Mouse (Mus musculus): ENCODE data around the gene Oser1. TPM values are rescaled to one million over a fixed set of nuclear protein-coding genes. Genes with fewer than 3 reads are reported as not detected.
"Not testable (repeated sequence)": the region's sequence is repeated elsewhere in the genome, so short reads cannot be mapped to it uniquely, and the experiment has no call there.

Oser1 gene
- polyA plus RNA-seq, 1 experiment from 2014 or later, result 50.4 TPM

GRCm38 (mm10) chr2:163412846-163413590, 11.5 kb downstream of the Oser1 start:
- Histone ChIP-seq H3K4me3 (ENCODE audit: low read depth, low read length) (no peak overlapping the region), H3K9ac (replicated peaks) (no peak overlapping the region), H3K27ac (ENCODE audit: low read depth) (peak overlapping the region; percentile 45; the same call in 1 of the 2 replicates), H3K9me3 (ENCODE audit: low read length) (no peaks in the 10 kb centered on the region), H3K27me3 (ENCODE audit: insufficient read depth, low read length) (no peaks in the 10 kb centered on the region), H3K4me2 (ENCODE audit: low read depth, low read length) (no peak overlapping the region), H3K4me1 (ENCODE audit: insufficient read depth) (peaks cover 20% of the 10 kb centered on the region), H3K36me3 (replicated peaks; ENCODE audit: insufficient read depth, low read length) (peaks cover 55% of the 10 kb centered on the region)
- DNase-seq (no peak), ATAC-seq (no peak)
- TF ChIP-seq EP300 (IDR thresholded peaks at IDR 0.05; ENCODE audit: low read depth), result no peak
- TF ChIP-seq CTCF (IDR thresholded peaks at IDR 0.05; ENCODE audit: low read depth), result no peak
- 92% methylated on average over 9 of the region's 9 CpGs for WGBS (ENCODE audit: insufficient replicate concordance)

DNA sequence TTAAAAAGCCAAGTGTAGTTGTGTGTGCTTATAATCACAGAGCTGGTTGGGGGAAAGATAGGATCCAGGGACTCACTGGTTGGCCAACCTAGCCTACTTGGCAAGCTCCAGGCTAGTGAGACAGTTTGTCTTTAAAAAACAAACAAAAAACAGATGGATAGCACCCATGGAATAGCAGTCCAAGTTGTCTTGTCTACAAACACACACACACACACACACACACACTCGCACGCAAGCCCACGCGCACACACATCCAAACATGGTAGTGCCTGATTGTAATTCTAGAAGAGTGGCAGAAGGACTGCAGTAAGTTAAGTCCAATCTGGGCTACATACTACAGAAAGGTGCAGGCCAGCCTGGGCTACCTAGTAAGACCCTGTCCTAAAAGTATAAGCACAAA, 12.1 kb downstream of the Oser1 start:
- no peak for TF ChIP-seq CTCF (IDR thresholded peaks at IDR 0.05; ENCODE audit: low read depth)
- TF ChIP-seq EP300 (IDR thresholded peaks at IDR 0.05; ENCODE audit: low read depth), result no peak
- H3K4me1 ChIP-seq (ENCODE audit: insufficient read depth), result peaks cover 14% of the 10 kb centered on the region
- no peak overlapping the region for H3K9ac ChIP-seq (replicated peaks)
- no peak overlapping the region for H3K4me2 ChIP-seq (ENCODE audit: low read depth, low read length)
- no peaks in the 10 kb centered on the region for H3K9me3 ChIP-seq (ENCODE audit: low read length)
- DNase-seq (no peak), ATAC-seq (peak; percentile 58)
- H3K27ac ChIP-seq (ENCODE audit: low read depth), result peak overlapping the region; percentile 66; the same call in 1 of the 2 replicates
- H3K4me3 ChIP-seq (ENCODE audit: low read depth, low read length), result no peak overlapping the region
- 87% methylated on average over 4 of the region's 4 CpGs for WGBS (ENCODE audit: insufficient replicate concordance)
- H3K36me3 ChIP-seq (replicated peaks; ENCODE audit: insufficient read depth, low read length), result peaks cover 58% of the 10 kb centered on the region
- no peaks in the 10 kb centered on the region for H3K27me3 ChIP-seq (ENCODE audit: insufficient read depth, low read length)

- TF ChIP-seq EP300 (IDR thresholded peaks at IDR 0.05; ENCODE audit: low read depth) (no peak), CTCF (IDR thresholded peaks at IDR 0.05; ENCODE audit: low read depth) (no peak)
- Histone ChIP-seq H3K4me2 (ENCODE audit: low read depth, low read length) (no peak overlapping the region), H3K27me3 (ENCODE audit: insufficient read depth, low read length) (no peaks in the 10 kb centered on the region), H3K4me3 (ENCODE audit: low read depth, low read length) (no peak overlapping the region), H3K9me3 (ENCODE audit: low read length) (no peaks in the 10 kb centered on the region), H3K4me1 (ENCODE audit: insufficient read depth) (peaks cover 12% of the 10 kb centered on the region; the same call in 1 of the 2 replicates), H3K27ac (ENCODE audit: low read depth) (peak overlapping the region; percentile 66), H3K9ac (replicated peaks) (no peak overlapping the region), H3K36me3 (replicated peaks; ENCODE audit: insufficient read depth, low read length) (peaks cover 63% of the 10 kb centered on the region)
- ATAC-seq, result peak; percentile 46; the same call in 1 of the 2 replicates
- 53% methylated on average over 4 of the region's 4 CpGs for WGBS (ENCODE audit: insufficient replicate concordance)
- DNase-seq, result no peak
Measured at GRCm38 (mm10) chr2:163411840-163412239, 12.7 kb downstream of the Oser1 start.

- not testable (repeated sequence) for H3K4me3 ChIP-seq (ENCODE audit: low read depth, low read length); H3K4me2 ChIP-seq (ENCODE audit: low read depth, low read length); H3K9ac ChIP-seq (replicated peaks); DNase-seq; H3K9me3 ChIP-seq (ENCODE audit: low read length); H3K27me3 ChIP-seq (ENCODE audit: insufficient read depth, low read length)
- peaks cover 64% of the 10 kb centered on the region for H3K36me3 ChIP-seq (replicated peaks; ENCODE audit: insufficient read depth, low read length)
- ATAC-seq, result peak; percentile 56
- H3K27ac ChIP-seq (ENCODE audit: low read depth), result peak overlapping the region; percentile 66
- peaks cover 12% of the 10 kb centered on the region; the same call in 1 of the 2 replicates for H3K4me1 ChIP-seq (ENCODE audit: insufficient read depth)
- 68% methylated on average over 3 of the region's 3 CpGs for WGBS (ENCODE audit: insufficient replicate concordance)
Measured at GRCm38 (mm10) chr2:163411344-163411743, 13.2 kb downstream of the Oser1 start.

GRCm38 (mm10) chr2:163410211-163410610, 14.3 kb downstream of the Oser1 start:
- ATAC-seq (no peak), DNase-seq (no peak)
- Histone ChIP-seq H3K27me3 (ENCODE audit: insufficient read depth, low read length) (no peaks in the 10 kb centered on the region), H3K9me3 (ENCODE audit: low read length) (no peaks in the 10 kb centered on the region), H3K9ac (replicated peaks) (no peak overlapping the region), H3K4me3 (ENCODE audit: low read depth, low read length) (no peak overlapping the region), H3K36me3 (replicated peaks; ENCODE audit: insufficient read depth, low read length) (peaks cover 68% of the 10 kb centered on the region), H3K4me2 (ENCODE audit: low read depth, low read length) (no peak overlapping the region), H3K4me1 (ENCODE audit: insufficient read depth) (0 out of 2 replicates have a peak, but pooled peaks cover 6% of the 10 kb centered on the region), H3K27ac (ENCODE audit: low read depth) (no peak overlapping the region)
- 90% methylated on average over 3 of the region's 3 CpGs for WGBS (ENCODE audit: insufficient replicate concordance)
- TF ChIP-seq CTCF (IDR thresholded peaks at IDR 0.05; ENCODE audit: low read depth) (no peak), EP300 (IDR thresholded peaks at IDR 0.05; ENCODE audit: low read depth) (no peak)

GRCm38 (mm10) chr2:163404037-163404815, 20.3 kb downstream of the Oser1 start:
- Histone ChIP-seq H3K27ac (ENCODE audit: low read depth) (peak overlapping the region; percentile 35), H3K4me3 (ENCODE audit: low read depth, low read length) (no peak overlapping the region), H3K4me1 (ENCODE audit: insufficient read depth) (peaks cover 14% of the 10 kb centered on the region; the same call in 1 of the 2 replicates), H3K9ac (replicated peaks) (no peak overlapping the region; the same call in 1 of the 2 replicates), H3K36me3 (replicated peaks; ENCODE audit: insufficient read depth, low read length) (peaks cover 31% of the 10 kb centered on the region), H3K9me3 (ENCODE audit: low read length) (no peaks in the 10 kb centered on the region), H3K27me3 (ENCODE audit: insufficient read depth, low read length) (no peaks in the 10 kb centered on the region), H3K4me2 (ENCODE audit: low read depth, low read length) (no peak overlapping the region; the same call in 1 of the 2 replicates)
- peak; percentile 50 for DNase-seq
- WGBS (ENCODE audit: insufficient replicate concordance), result 60% methylated on average over 8 of the region's 8 CpGs
- ATAC-seq, result peak; percentile 67
- no peak for TF ChIP-seq EP300 (IDR thresholded peaks at IDR 0.05; ENCODE audit: low read depth)
- TF ChIP-seq CTCF (IDR thresholded peaks at IDR 0.05; ENCODE audit: low read depth), result no peak
